Mouse (Mus musculus): Measurements from ENCODE around the gene Ttyh2. TPM values are rescaled to one million over a fixed set of nuclear protein-coding genes. Genes with fewer than 3 reads are reported as not detected.
A peak's percentile ranks its signal among the peaks of the same experiment; 100 is the strongest.

Gene Ttyh2
- polyA plus RNA-seq, 1 experiment from 2014 or later = 30.0 TPM

GRCm38 (mm10) chr11:114641136-114641535 is 34.1 kb upstream of the Ttyh2 start:
- no peak overlapping the region for H3K4me3 ChIP-seq (replicated peaks)
- ATAC-seq (ENCODE audit: low FRiP score) = no peak
- no peak overlapping the region for H3K4me2 ChIP-seq
- H3K27me3 ChIP-seq (replicated peaks) = peaks cover 22% of the 10 kb centered on the region
- H3K36me3 ChIP-seq = no peaks in the 10 kb centered on the region
- WGBS = 72% methylated on average over 8 of the region's 8 CpGs
- no peaks in the 10 kb centered on the region for H3K9me3 ChIP-seq (replicated peaks)
- H3K4me1 ChIP-seq = peaks cover 32% of the 10 kb centered on the region
- no peak overlapping the region for H3K9ac ChIP-seq (replicated peaks)
- no peak overlapping the region for H3K27ac ChIP-seq (replicated peaks)

GRCm38 (mm10) chr11:114642184-114642583 is 33.0 kb upstream of the Ttyh2 start:
- WGBS = 62% methylated on average over 12 of the region's 12 CpGs
- no peaks in the 10 kb centered on the region for H3K36me3 ChIP-seq
- H3K9me3 ChIP-seq (replicated peaks) = no peaks in the 10 kb centered on the region
- no peak overlapping the region for H3K9ac ChIP-seq (replicated peaks)
- no peak overlapping the region for H3K4me2 ChIP-seq
- no peak overlapping the region for H3K27ac ChIP-seq (replicated peaks)
- no peak overlapping the region for H3K4me3 ChIP-seq (replicated peaks)
- H3K27me3 ChIP-seq (replicated peaks) = peaks cover 22% of the 10 kb centered on the region
- no peak for ATAC-seq (ENCODE audit: low FRiP score)
- H3K4me1 ChIP-seq = peaks cover 22% of the 10 kb centered on the region

- 84% methylated on average over 11 of the region's 11 CpGs for WGBS
- peaks cover 14% of the 10 kb centered on the region for H3K27me3 ChIP-seq (replicated peaks)
Measured at GRCm38 (mm10) chr11:114642926-114643325, 32.3 kb upstream of the Ttyh2 start.

GRCm38 (mm10) chr11:114644122-114644521 is 31.1 kb upstream of the Ttyh2 start:
- Histone ChIP-seq H3K4me2 (no peak overlapping the region), H3K27me3 (replicated peaks) (peaks cover 10% of the 10 kb centered on the region), H3K9ac (replicated peaks) (no peak overlapping the region), H3K4me3 (replicated peaks) (no peak overlapping the region), H3K9me3 (replicated peaks) (no peaks in the 10 kb centered on the region), H3K36me3 (no peaks in the 10 kb centered on the region), H3K4me1 (peaks cover 18% of the 10 kb centered on the region), H3K27ac (replicated peaks) (no peak overlapping the region)
- WGBS = 48% methylated on average over 2 of the region's 2 CpGs
- ATAC-seq (ENCODE audit: low FRiP score) = no peak

More at GRCm38 (mm10) chr11:114642926-114643325, 32.3 kb upstream of the Ttyh2 start:
- no peaks in the 10 kb centered on the region for H3K36me3 ChIP-seq
- H3K27ac ChIP-seq (replicated peaks) = no peak overlapping the region
- H3K4me2 ChIP-seq = no peak overlapping the region
- H3K9ac ChIP-seq (replicated peaks) = no peak overlapping the region
- ATAC-seq (ENCODE audit: low FRiP score) = no peak
- H3K4me3 ChIP-seq (replicated peaks) = no peak overlapping the region
- no peaks in the 10 kb centered on the region for H3K9me3 ChIP-seq (replicated peaks)
- peaks cover 16% of the 10 kb centered on the region for H3K4me1 ChIP-seq

- H3K9me3 ChIP-seq (replicated peaks) = no peaks in the 10 kb centered on the region
- no peak overlapping the region for H3K27ac ChIP-seq (replicated peaks)
- H3K4me1 ChIP-seq = peaks cover 12% of the 10 kb centered on the region
- no peak for ATAC-seq (ENCODE audit: low FRiP score)
- H3K4me3 ChIP-seq (replicated peaks) = no peak overlapping the region
- H3K9ac ChIP-seq (replicated peaks) = no peak overlapping the region
- H3K4me2 ChIP-seq = no peak overlapping the region
- 66% methylated on average over 4 of the region's 4 CpGs for WGBS
- H3K27me3 ChIP-seq (replicated peaks) = no peaks in the 10 kb centered on the region
- H3K36me3 ChIP-seq = no peaks in the 10 kb centered on the region
Measured at GRCm38 (mm10) chr11:114649510-114649909, 25.7 kb upstream of the Ttyh2 start.

- Histone ChIP-seq H3K27me3 (replicated peaks) (no peaks in the 10 kb centered on the region), H3K27ac (replicated peaks) (no peak overlapping the region), H3K36me3 (no peaks in the 10 kb centered on the region), H3K4me3 (replicated peaks) (no peak overlapping the region), H3K9ac (replicated peaks) (no peak overlapping the region), H3K9me3 (replicated peaks) (no peaks in the 10 kb centered on the region), H3K4me2 (peak overlapping the region; percentile 28), H3K4me1 (peaks cover 22% of the 10 kb centered on the region)
- ATAC-seq (ENCODE audit: low FRiP score) = no peak
- 3% methylated on average over 16 of the region's 16 CpGs for WGBS
Measured at GRCm38 (mm10) chr11:114652531-114652930, 22.7 kb upstream of the Ttyh2 start.

GRCm38 (mm10) chr11:114653664-114654063 is 21.6 kb upstream of the Ttyh2 start:
- no peak overlapping the region for H3K4me3 ChIP-seq (replicated peaks)
- WGBS = 83% methylated on average over 6 of the region's 6 CpGs
- no peak overlapping the region for H3K4me2 ChIP-seq
- H3K36me3 ChIP-seq = no peaks in the 10 kb centered on the region
- peaks cover 20% of the 10 kb centered on the region for H3K4me1 ChIP-seq
- no peaks in the 10 kb centered on the region for H3K9me3 ChIP-seq (replicated peaks)
- H3K27me3 ChIP-seq (replicated peaks) = no peaks in the 10 kb centered on the region
- no peak overlapping the region for H3K9ac ChIP-seq (replicated peaks)
- H3K27ac ChIP-seq (replicated peaks) = no peak overlapping the region
- no peak for ATAC-seq (ENCODE audit: low FRiP score)

- Histone ChIP-seq H3K27me3 (replicated peaks) (no peaks in the 10 kb centered on the region), H3K4me3 (replicated peaks) (no peak overlapping the region), H3K36me3 (no peaks in the 10 kb centered on the region), H3K9ac (replicated peaks) (no peak overlapping the region), H3K4me2 (no peak overlapping the region), H3K27ac (replicated peaks) (no peak overlapping the region), H3K9me3 (replicated peaks) (no peaks in the 10 kb centered on the region), H3K4me1 (peaks cover 20% of the 10 kb centered on the region)
- ATAC-seq (ENCODE audit: low FRiP score) = no peak
- WGBS = 61% methylated on average over 5 of the region's 5 CpGs
Measured at GRCm38 (mm10) chr11:114654552-114654951, 20.7 kb upstream of the Ttyh2 start.

- no peak for ATAC-seq (ENCODE audit: low FRiP score)
- no peak overlapping the region for H3K27ac ChIP-seq (replicated peaks)
- WGBS = 84% methylated on average over 7 of the region's 7 CpGs
Measured at GRCm38 (mm10) chr11:114655350-114656008, 19.8 kb upstream of the Ttyh2 start.

GRCm38 (mm10) chr11:114656994-114657644 is 18.1 kb upstream of the Ttyh2 start:
- Histone ChIP-seq H3K9me3 (replicated peaks) (no peaks in the 10 kb centered on the region), H3K9ac (replicated peaks) (no peak overlapping the region), H3K27me3 (replicated peaks) (no peaks in the 10 kb centered on the region), H3K4me1 (peaks cover 20% of the 10 kb centered on the region), H3K27ac (replicated peaks) (peak overlapping the region; percentile 61), H3K4me3 (replicated peaks) (no peak overlapping the region), H3K4me2 (peak overlapping the region; percentile 27), H3K36me3 (no peaks in the 10 kb centered on the region)
- 18% methylated on average over 21 of the region's 27 CpGs for WGBS
- peak; percentile 46 for ATAC-seq (ENCODE audit: low FRiP score)

More at GRCm38 (mm10) chr11:114655350-114656008, 19.8 kb upstream of the Ttyh2 start:
- Histone ChIP-seq H3K4me1 (peaks cover 20% of the 10 kb centered on the region), H3K27me3 (replicated peaks) (no peaks in the 10 kb centered on the region), H3K36me3 (no peaks in the 10 kb centered on the region), H3K4me2 (no peak overlapping the region), H3K4me3 (replicated peaks) (no peak overlapping the region), H3K9ac (replicated peaks) (no peak overlapping the region), H3K9me3 (replicated peaks) (no peaks in the 10 kb centered on the region)

GRCm38 (mm10) chr11:114657737-114658136 is 17.5 kb upstream of the Ttyh2 start:
- no peak for ATAC-seq (ENCODE audit: low FRiP score)

GRCm38 (mm10) chr11:114662161-114662560 is 13.1 kb upstream of the Ttyh2 start:
- no peaks in the 10 kb centered on the region for H3K9me3 ChIP-seq (replicated peaks)
- H3K27ac ChIP-seq (replicated peaks) = no peak overlapping the region
- WGBS = 93% methylated on average over 14 of the region's 14 CpGs
- peaks cover 9% of the 10 kb centered on the region for H3K4me1 ChIP-seq
- no peaks in the 10 kb centered on the region for H3K36me3 ChIP-seq
- H3K4me3 ChIP-seq (replicated peaks) = no peak overlapping the region
- ATAC-seq (ENCODE audit: low FRiP score) = no peak
- H3K4me2 ChIP-seq = no peak overlapping the region
- H3K27me3 ChIP-seq (replicated peaks) = 0 out of 2 replicates have a peak, but pooled peaks cover 3% of the 10 kb centered on the region
- no peak overlapping the region for H3K9ac ChIP-seq (replicated peaks)

More at GRCm38 (mm10) chr11:114657737-114658136, 17.5 kb upstream of the Ttyh2 start:
- no peaks in the 10 kb centered on the region for H3K9me3 ChIP-seq (replicated peaks)
- peaks cover 16% of the 10 kb centered on the region for H3K4me1 ChIP-seq
- H3K27ac ChIP-seq (replicated peaks) = peak overlapping the region; percentile 61; the same call in 1 of the 2 replicates
- no peak overlapping the region for H3K4me3 ChIP-seq (replicated peaks)
- peak overlapping the region; percentile 27; the same call in 1 of the 2 replicates for H3K4me2 ChIP-seq
- WGBS = 16% methylated on average over 7 of the region's 7 CpGs
- H3K9ac ChIP-seq (replicated peaks) = no peak overlapping the region
- no peaks in the 10 kb centered on the region for H3K27me3 ChIP-seq (replicated peaks)
- no peaks in the 10 kb centered on the region for H3K36me3 ChIP-seq
